Mouse (Mus musculus) erythroblast, embryonic 14.5 days (primary cell): ENCODE results near the gene Myh3.

Source experiments
- GATA1 ChIP-seq: IDR thresholded peaks from 2 replicates; pipeline ENCODE4 v1.6.1; 2012; ENCODE audit warnings: low read length, inconsistent platforms, mixed read lengths
- TAL1 ChIP-seq: IDR thresholded peaks from 3 replicates; pipeline ENCODE4 v1.6.1; 2012; ENCODE audit warnings: low read length, inconsistent platforms, mixed read lengths

- TF ChIP-seq TAL1 (no peak), GATA1 (no peak)
These were observed 28.8 kb upstream of the Myh3 start for GRCm38 (mm10) chr11:67049256-67049655.
